Mouse (Mus musculus) lung, adult 2 months (tissue): ENCODE measurements at regions not wholly inside any gene's neighbourhood (a gene's known extent, or its start where the extent isn't known, plus 50 kb on each side); places are given as distances from the start of the nearest gene placed in this dataset.

Experiments used
- CTCF ChIP-seq: fragments of 200-500 bp; IDR thresholded peaks from 2 replicates; pipeline ENCODE4 v1.5.1; 2011; ENCODE audit warnings: mild to moderate bottlenecking, low read length, control low read depth; ENCODE audit not compliant: insufficient read depth
- POLR2A ChIP-seq: fragments of 200-500 bp; IDR thresholded peaks from 2 replicates; pipeline ENCODE4 v1.6.1; 2011; ENCODE audit warnings: low read depth, mild to moderate bottlenecking, control low read depth, low read length, borderline replicate concordance; ENCODE audit errors: extremely low read depth

DNA sequence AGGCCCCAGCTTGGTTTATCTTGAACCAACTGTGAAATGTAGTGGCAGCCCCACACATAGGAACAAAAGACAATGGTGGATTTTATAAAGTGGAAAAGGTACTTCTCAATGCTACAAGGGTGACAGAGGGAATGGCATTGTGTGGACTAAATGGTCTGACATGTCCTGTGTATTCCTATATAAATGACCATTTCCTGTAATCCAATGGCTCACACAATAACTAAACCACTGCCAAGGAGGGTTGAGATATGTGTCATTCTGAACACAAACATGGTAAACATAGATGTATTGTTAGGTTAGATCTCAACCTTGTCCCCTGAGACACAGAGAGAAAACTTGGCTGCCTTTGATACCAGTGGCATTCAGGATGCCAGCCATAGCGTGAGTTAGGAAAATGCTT lies 51.0 kb upstream of the Slc24a5 start:
- TF ChIP-seq CTCF: no peak
- TF ChIP-seq POLR2A: no peak
